Mouse (Mus musculus): ENCODE data around the gene Anpep.
A peak's percentile ranks its signal among the peaks of the same experiment; 100 is the strongest.
"Not testable (repeated sequence)": the region's sequence is repeated elsewhere in the genome, so short reads cannot be mapped to it uniquely, and the experiment has no call there.

The Anpep gene

GRCm38 (mm10) chr7:79810611-79811506, 50.0 kb downstream of the Anpep start, which contains the start of gene Mesp2:
TSS of gene Mesp2 (plus strand) at chr7:79810727.
- peak; percentile 86 for DNase-seq (ENCODE audit: low read depth, low spot score)

DNA sequence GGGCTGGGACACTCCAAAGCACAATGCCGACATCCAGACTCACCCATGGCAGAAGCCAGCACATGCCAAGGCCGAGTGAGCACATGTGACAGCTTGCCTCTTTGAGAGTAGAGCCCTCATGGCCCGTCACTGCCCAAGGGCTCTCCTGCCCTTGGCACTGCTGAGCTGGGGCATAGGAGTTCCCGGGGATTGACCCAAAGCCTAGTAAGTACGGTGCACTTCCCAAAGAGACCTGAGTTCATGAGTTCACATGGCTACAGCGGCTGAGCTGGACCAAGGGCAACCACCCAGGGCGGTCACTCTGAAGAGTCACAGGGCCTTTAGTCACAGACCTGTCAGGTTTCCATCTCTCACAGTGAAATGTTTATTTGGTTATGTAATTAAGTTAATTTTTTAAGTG, 52.3 kb downstream of the Anpep start:
- no peak for DNase-seq (ENCODE audit: low read depth, low spot score)

- DNase-seq (ENCODE audit: low read depth, low spot score): no peak
Measured at GRCm38 (mm10) chr7:79803887-79804286, 57.0 kb downstream of the Anpep start.

DNA sequence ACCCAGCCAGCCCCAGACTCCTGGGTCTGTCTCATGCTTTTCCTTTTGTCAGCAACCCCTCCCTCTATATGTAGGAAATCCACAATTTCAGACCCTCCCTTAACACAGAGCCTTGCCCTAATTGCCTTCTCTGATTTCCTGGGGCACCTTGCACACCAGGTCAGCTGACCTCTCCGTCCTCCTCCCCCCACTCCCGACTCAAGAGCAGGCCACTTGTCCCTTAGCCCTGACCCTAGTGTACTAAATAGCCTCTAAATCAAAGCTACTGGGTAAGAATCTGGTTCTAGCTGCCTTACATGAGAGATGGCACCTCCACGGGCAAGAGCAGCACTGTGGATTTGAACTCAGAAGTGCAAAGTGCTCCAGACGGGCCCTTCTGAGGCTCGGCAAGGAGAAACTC, 58.8 kb downstream of the Anpep start:
- DNase-seq (ENCODE audit: low read depth, low spot score): no peak

- DNase-seq (ENCODE audit: low read depth, low spot score): no peak
Measured at GRCm38 (mm10) chr7:79801391-79801790, 59.5 kb downstream of the Anpep start.

GRCm38 (mm10) chr7:79800336-79800735, 60.5 kb downstream of the Anpep start:
- DNase-seq (ENCODE audit: low read depth, low spot score): no peak

DNA sequence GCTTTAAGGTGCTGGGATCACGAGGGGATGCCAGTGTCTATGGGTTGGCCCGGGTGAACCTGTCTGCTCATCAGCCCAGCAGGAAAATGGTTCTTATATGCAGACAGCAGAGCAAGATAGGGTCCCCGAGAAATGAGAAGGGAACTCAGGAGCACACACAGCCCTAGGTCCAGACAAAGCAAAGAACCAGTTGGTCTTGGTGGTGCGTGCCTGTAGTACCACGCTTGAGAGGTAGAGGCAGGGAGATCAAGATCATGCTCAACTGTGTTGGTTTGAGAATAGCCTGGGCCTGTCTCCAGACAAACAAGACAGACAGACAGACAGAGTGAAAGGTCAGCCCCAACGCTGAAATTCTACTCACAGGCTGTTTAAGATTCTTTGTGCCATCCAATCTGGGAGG, 61.4 kb downstream of the Anpep start:
- no peak for DNase-seq (ENCODE audit: low read depth, low spot score)

- peak; percentile 85 for DNase-seq (ENCODE audit: low read depth, low spot score)
Measured at GRCm38 (mm10) chr7:79799048-79799447, 61.8 kb downstream of the Anpep start.

DNA sequence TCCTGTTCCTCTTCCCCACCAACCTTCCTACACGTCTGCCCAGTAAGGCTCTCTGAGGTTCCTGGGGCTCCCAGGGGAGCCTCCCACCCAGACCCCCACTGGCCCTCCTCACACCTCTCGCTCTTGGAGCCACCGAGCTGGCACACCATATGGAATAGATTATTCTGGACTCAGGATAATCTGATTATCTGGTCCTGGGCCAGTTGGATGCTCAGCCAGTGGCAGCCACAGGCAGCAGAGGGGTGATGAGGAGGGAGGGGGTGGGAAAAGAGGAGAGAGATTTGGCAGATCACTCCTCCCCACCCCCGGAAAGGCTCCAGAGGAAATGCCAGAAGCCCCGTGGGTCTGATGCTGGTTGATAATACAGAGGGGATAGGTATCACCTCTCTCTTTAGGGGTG, 62.3 kb downstream of the Anpep start:
- no peak for DNase-seq (ENCODE audit: low read depth, low spot score)

GRCm38 (mm10) chr7:79793688-79794087, 67.2 kb downstream of the Anpep start, which contains the start of gene Mesp1:
TSS of gene Mesp1 (minus strand) at chr7:79793788.
- no peak for DNase-seq (ENCODE audit: low read depth, low spot score)

GRCm38 (mm10) chr7:79792635-79793421, 68.0 kb downstream of the Anpep start:
- DNase-seq (ENCODE audit: low read depth, low spot score): peak; percentile 55

GRCm38 (mm10) chr7:79789812-79790211, 71.0 kb downstream of the Anpep start:
- not testable (repeated sequence) for DNase-seq (ENCODE audit: low read depth, low spot score)

DNA sequence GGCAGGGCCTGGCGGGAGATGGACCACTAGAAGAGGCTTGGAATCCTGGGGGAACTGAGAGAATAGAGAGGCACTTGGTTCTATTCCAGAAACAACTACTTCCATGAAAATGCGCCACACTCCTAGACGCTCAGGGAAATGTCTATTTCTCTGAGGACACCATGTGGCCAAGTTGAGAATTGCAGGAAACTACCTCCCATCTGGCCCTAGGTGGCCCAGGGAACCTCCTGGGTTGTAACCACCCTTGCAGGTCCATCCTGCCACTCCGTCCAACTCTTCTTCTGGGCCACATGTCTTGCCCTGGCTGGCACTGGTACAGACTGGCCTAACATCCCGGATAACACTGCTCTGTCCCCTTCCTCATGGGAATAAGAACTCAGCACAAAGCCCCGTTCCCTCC, 74.6 kb downstream of the Anpep start:
- peak; percentile 78 for DNase-seq (ENCODE audit: low read depth, low spot score)

- DNase-seq (ENCODE audit: low read depth, low spot score): no peak
Measured at GRCm38 (mm10) chr7:79782516-79782855, 78.4 kb downstream of the Anpep start.

DNA sequence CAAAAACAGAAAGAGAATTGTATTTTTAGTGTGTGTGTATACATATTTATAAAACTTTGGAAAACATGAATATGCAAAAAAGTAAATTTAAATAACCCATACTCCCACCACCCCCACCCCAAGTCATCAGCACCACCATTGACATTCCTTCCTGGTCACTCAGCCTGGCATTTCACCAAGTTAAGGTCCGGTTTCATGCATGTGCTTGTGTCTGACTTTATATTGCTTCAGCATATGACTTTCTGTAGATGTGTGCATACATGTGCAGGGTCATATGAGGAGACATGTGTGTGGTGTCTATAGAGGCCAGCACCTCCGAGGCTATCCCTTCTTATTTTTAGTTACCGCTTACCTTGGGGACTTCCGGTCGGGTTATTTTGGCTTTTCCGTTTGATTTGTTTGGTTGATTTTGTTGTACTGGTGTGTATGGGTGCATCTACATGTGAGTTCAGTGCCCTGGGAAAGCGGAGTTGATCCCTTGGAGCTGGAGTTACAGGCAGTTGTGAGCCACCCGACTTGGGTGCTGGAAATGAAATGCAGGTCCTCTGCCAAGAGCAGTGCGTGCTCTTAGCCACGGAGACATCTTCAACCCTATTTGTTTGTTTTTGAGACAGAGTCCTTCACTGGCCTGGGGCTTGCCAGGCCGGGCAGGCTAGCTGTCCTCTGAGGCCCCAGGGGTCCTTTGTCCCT, 78.9 kb downstream of the Anpep start:
- no peak for DNase-seq (ENCODE audit: low read depth, low spot score)

DNA sequence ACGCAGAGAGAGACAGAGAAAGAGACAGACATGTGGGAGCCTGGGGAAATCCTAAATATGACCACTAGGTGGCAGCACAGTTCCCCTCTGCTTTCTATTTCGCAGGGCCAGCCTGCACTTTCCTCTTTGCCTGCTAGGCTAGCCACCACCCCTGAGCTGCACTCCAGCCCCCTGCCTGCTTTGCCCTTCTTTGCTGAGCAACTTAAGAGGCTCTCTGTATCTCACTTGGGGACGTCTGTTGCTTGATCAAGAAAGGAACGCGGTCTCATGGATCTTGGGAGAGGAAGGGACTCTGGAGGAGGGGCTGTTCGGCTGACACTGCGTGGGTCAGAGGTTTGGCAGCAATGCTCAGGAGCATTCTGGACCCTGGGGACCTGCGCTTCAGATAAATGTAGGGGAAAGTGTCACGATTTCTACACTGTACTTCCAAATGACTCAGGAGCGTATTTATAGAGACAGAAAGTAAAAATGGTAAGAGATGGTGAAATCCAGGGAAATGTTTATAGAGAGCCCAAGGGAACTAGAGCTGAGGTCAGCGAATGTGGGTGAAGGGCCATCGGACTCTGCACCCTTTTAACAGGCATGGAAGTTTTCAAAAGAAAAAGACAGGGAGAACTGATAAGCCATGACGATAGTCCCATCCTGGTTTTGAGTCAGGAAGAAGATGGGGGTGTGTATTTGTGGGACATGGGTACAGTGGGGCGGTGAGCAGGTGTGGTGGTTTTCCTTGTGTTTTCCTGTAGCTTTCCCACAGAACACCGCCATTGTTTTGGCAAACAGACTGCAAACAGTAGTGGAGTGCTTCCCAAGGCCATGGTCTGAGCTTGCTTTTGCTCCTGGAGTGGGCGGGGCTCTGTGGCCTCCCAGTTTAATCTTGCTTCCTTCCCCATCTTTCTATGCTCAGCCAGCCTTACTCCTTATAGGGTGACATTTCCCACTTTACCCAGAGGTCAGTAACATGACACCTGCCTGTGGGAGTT, 79.9 kb downstream of the Anpep start:
- peak; percentile 84 for DNase-seq (ENCODE audit: low read depth, low spot score)
